Mouse (Mus musculus) CH12.LX (cell line): Measurements from ENCODE around the gene Cldn5. TPM values are rescaled to one million over a fixed set of nuclear protein-coding genes. Genes with fewer than 3 reads are reported as not detected.

Experiments used
- polyA plus RNA-seq: library from polyadenylated mRNA; unstranded; fragments of >175 nt; gene quantifications from 2 replicates; pipeline ENCODE4 v1.2.1, GENCODE M21; 2012; ENCODE audit warnings: low read depth; ENCODE audit not compliant: insufficient read length
- total RNA-seq, 2 experiments: library from RNA; depleted of rRNA; stranded (reverse); fragments of 300-350 nt in 1 of 2; fragments of >200 nt in 1 of 2; gene quantifications; 2 replicates each; pipeline ENCODE4 v1.2.3; 2012 to 2014

Cldn5 gene
- total and polyA plus RNA-seq, 3 experiments = not detected

Other genes starting within 250 kb of the Cldn5 start
- 0.04 TPM in 1 of 2 replicates, not detected in the other for gene Tbx1, start 186.2 kb upstream of the Cldn5 start, total RNA-seq (2012; rRNA removed)
- not detected in 2 replicates for gene Tbx1, start 186.2 kb upstream of the Cldn5 start, total RNA-seq (2014; rRNA removed)
- not detected in 2 replicates for gene Tbx1, start 186.2 kb upstream of the Cldn5 start, polyA plus RNA-seq
- not detected in 2 replicates for gene Gp1bb, start 154.4 kb upstream of the Cldn5 start, total RNA-seq (2012; rRNA removed)
- gene Gp1bb, start 154.4 kb upstream of the Cldn5 start, total RNA-seq (2014; rRNA removed) = not detected in 2 replicates
- not detected in 2 replicates for gene Gp1bb, start 154.4 kb upstream of the Cldn5 start, polyA plus RNA-seq
- gene Gm49601, start 150.4 kb upstream of the Cldn5 start, total RNA-seq (2012; rRNA removed) = 0.71 and 1.4 TPM in 2 replicates
- gene Gm49601, start 150.4 kb upstream of the Cldn5 start, total RNA-seq (2014; rRNA removed) = not detected in 2 replicates
- 0.46 TPM in 1 of 2 replicates, not detected in the other for gene Gm49601, start 150.4 kb upstream of the Cldn5 start, polyA plus RNA-seq
- 1.8 and 3.9 TPM in 2 replicates for gene Sept5, start 146.9 kb upstream of the Cldn5 start, total RNA-seq (2012; rRNA removed)
- gene Sept5, start 146.9 kb upstream of the Cldn5 start, total RNA-seq (2014; rRNA removed) = 0.20 and 0.63 TPM in 2 replicates
- 0.35 and 0.56 TPM in 2 replicates for gene Sept5, start 146.9 kb upstream of the Cldn5 start, polyA plus RNA-seq
- 43.6 and 54.5 TPM in 2 replicates for gene Ufd1, start 34.9 kb downstream of the Cldn5 start, total RNA-seq (2012; rRNA removed)
- gene Ufd1, start 34.9 kb downstream of the Cldn5 start, total RNA-seq (2014; rRNA removed) = 62.6 and 68.6 TPM in 2 replicates
- gene Ufd1, start 34.9 kb downstream of the Cldn5 start, polyA plus RNA-seq = 78.4 and 80.8 TPM in 2 replicates
- gene Cdc45, start 35.1 kb downstream of the Cldn5 start, total RNA-seq (2012; rRNA removed) = 144 and 156 TPM in 2 replicates
- 136 and 141 TPM in 2 replicates for gene Cdc45, start 35.1 kb downstream of the Cldn5 start, total RNA-seq (2014; rRNA removed)
- 117 and 127 TPM in 2 replicates for gene Cdc45, start 35.1 kb downstream of the Cldn5 start, polyA plus RNA-seq
- 69.9 and 84.9 TPM in 2 replicates for gene 2510002D24Rik, start 59.7 kb downstream of the Cldn5 start, total RNA-seq (2012; rRNA removed)
- 66.2 and 70.2 TPM in 2 replicates for gene 2510002D24Rik, start 59.7 kb downstream of the Cldn5 start, total RNA-seq (2014; rRNA removed)
- 63.9 and 78.0 TPM in 2 replicates for gene 2510002D24Rik, start 59.7 kb downstream of the Cldn5 start, polyA plus RNA-seq
- 2.9 and 3.9 TPM in 2 replicates for gene Gm28539, start 59.7 kb downstream of the Cldn5 start, total RNA-seq (2012; rRNA removed)
- gene Gm28539, start 59.7 kb downstream of the Cldn5 start, total RNA-seq (2014; rRNA removed) = 0.35 TPM in 1 of 2 replicates, not detected in the other
- 12.2 and 23.9 TPM in 2 replicates for gene Gm28539, start 59.7 kb downstream of the Cldn5 start, polyA plus RNA-seq
- 115 and 159 TPM in 2 replicates for gene Mrpl40, start 100.0 kb downstream of the Cldn5 start, total RNA-seq (2012; rRNA removed)
- gene Mrpl40, start 100.0 kb downstream of the Cldn5 start, total RNA-seq (2014; rRNA removed) = 188 and 211 TPM in 2 replicates
- 171 and 182 TPM in 2 replicates for gene Mrpl40, start 100.0 kb downstream of the Cldn5 start, polyA plus RNA-seq
- 45.8 and 56.1 TPM in 2 replicates for gene Hira, start 100.2 kb downstream of the Cldn5 start, total RNA-seq (2012; rRNA removed)
- gene Hira, start 100.2 kb downstream of the Cldn5 start, total RNA-seq (2014; rRNA removed) = 108 and 125 TPM in 2 replicates
- gene Hira, start 100.2 kb downstream of the Cldn5 start, polyA plus RNA-seq = 139 and 187 TPM in 2 replicates